Mouse (Mus musculus): Measurements from ENCODE around the gene Adap1.

- no peak for TF ChIP-seq EP300 (IDR thresholded peaks at IDR 0.05)
- no peak for TF ChIP-seq CTCF (IDR thresholded peaks at IDR 0.05)
These were observed 72.1 kb downstream of the Adap1 start for GRCm38 (mm10) chr5:139253301-139253741.
